Mouse (Mus musculus) left cerebral cortex, adult 18-20 months (tissue): ENCODE measurements around the gene Bcl7a. TPM values are rescaled to one million over a fixed set of nuclear protein-coding genes. Genes with fewer than 3 reads are reported as not detected.

ENCODE experiments used
- DNase-seq, 2 experiments: peaks; one replicate each; pipeline ENCODE4 v3.0.0; 2021 to 2022; ENCODE audit warnings: low spot score in 2 of 2, mixed read lengths in 1 of 2
- long read RNA-seq, 2 experiments: library from polyadenylated mRNA; stranded (forward); transcript quantifications; one replicate each; pipeline ENCODE4 v2.0.0; 2021
- total RNA-seq, 2 experiments: library from RNA; stranded (reverse); gene quantifications; 2 replicates each; pipeline ENCODE4 v1.2.3; 2021

The Bcl7a gene
- total RNA-seq, result 10 to 100 TPM; 66.3 to 70.1 TPM
- long read RNA-seq, experiment 1, full-length matches to known transcripts, result 5 of 18 reads
- long read RNA-seq, experiment 1, partial matches to known transcripts, result 0 of 18 reads
- long read RNA-seq, experiment 1, other reads (novel, unspliced or antisense), result 13 of 18 reads
- long read RNA-seq, experiment 2, full-length matches to known transcripts, result 4 of 13 reads
- long read RNA-seq, experiment 2, partial matches to known transcripts, result 0 of 13 reads
- long read RNA-seq, experiment 2, other reads (novel, unspliced or antisense), result 9 of 13 reads

GRCm38 (mm10) chr5:123343707-123344627 is at the start of gene Bcl7a:
Bcl7a (plus strand) TSS chr5:123343834.
- peak; percentile 95 for DNase-seq

- no peak for DNase-seq
Measured at GRCm38 (mm10) chr5:123294653-123295052, 49.0 kb upstream of the Bcl7a start.

- DNase-seq, result no peak
Measured at GRCm38 (mm10) chr5:123296224-123296806, 47.3 kb upstream of the Bcl7a start.

- no peak for DNase-seq
Measured at GRCm38 (mm10) chr5:123296972-123297754, 46.5 kb upstream of the Bcl7a start.

- no peak for DNase-seq
Measured at GRCm38 (mm10) chr5:123297830-123298229, 45.8 kb upstream of the Bcl7a start.

- DNase-seq, result no peak
Measured at GRCm38 (mm10) chr5:123298526-123298925, 45.1 kb upstream of the Bcl7a start.

GRCm38 (mm10) chr5:123300496-123301034 is 43.1 kb upstream of the Bcl7a start:
- no peak for DNase-seq

GRCm38 (mm10) chr5:123301780-123302521 is 41.7 kb upstream of the Bcl7a start:
- no peak for DNase-seq

GRCm38 (mm10) chr5:123307630-123308282 is 35.9 kb upstream of the Bcl7a start:
- no peak for DNase-seq

- no peak for DNase-seq
Measured at GRCm38 (mm10) chr5:123309816-123310215, 33.8 kb upstream of the Bcl7a start.

GRCm38 (mm10) chr5:123310221-123310620 is 33.4 kb upstream of the Bcl7a start:
- DNase-seq, result no peak

- no peak for DNase-seq
Measured at GRCm38 (mm10) chr5:123313058-123313630, 30.5 kb upstream of the Bcl7a start.

- DNase-seq, result no peak
Measured at GRCm38 (mm10) chr5:123313851-123314380, 29.7 kb upstream of the Bcl7a start.

- DNase-seq, result no peak
Measured at GRCm38 (mm10) chr5:123315219-123315866, 28.3 kb upstream of the Bcl7a start.

GRCm38 (mm10) chr5:123317992-123318391 is 25.6 kb upstream of the Bcl7a start:
- no peak for DNase-seq

- DNase-seq, result no peak
Measured at GRCm38 (mm10) chr5:123320136-123320535, 23.5 kb upstream of the Bcl7a start.

- no peak for DNase-seq
Measured at GRCm38 (mm10) chr5:123324242-123324641, 19.4 kb upstream of the Bcl7a start.

GRCm38 (mm10) chr5:123326006-123326750 is 17.5 kb upstream of the Bcl7a start:
- peak; percentile 20 to 53 for DNase-seq
